Mouse (Mus musculus) hindbrain, postnatal 0 days (tissue): ENCODE results near the gene Perm1. TPM values are rescaled to one million over a fixed set of nuclear protein-coding genes. Genes with fewer than 3 reads are reported as not detected.

ENCODE experiments used
- ATAC-seq: fragments of 200-750 bp; cut with Nextera tagmentation; 2 replicates; pipeline ENCODE4 v1.8.0; 2017; ENCODE audit warnings: mild to moderate bottlenecking, moderate TSS enrichment, moderate library complexity
- DNase-seq: peaks from one replicate; pipeline ENCODE4 v3.0.0-alpha.2; 2015; ENCODE audit warnings: low spot score
- H3K27ac ChIP-seq: fragments of 300-500 bp; sonication (generic); 2 replicates; pipeline ENCODE4 v1.5.1; 2014; ENCODE audit warnings: mild to moderate bottlenecking
- H3K27me3 ChIP-seq: fragments of 300-500 bp; sonication (generic); 2 replicates; pipeline ENCODE4 v1.6.1; 2014; ENCODE audit warnings: low read length, mixed read lengths; ENCODE audit not compliant: insufficient read depth
- H3K36me3 ChIP-seq: fragments of 300-500 bp; sonication (generic); 2 replicates; pipeline ENCODE4 v1.6.1; 2014; ENCODE audit warnings: low read length, mixed read lengths; ENCODE audit not compliant: insufficient read depth
- H3K4me1 ChIP-seq: fragments of 300-500 bp; sonication (generic); 2 replicates; pipeline ENCODE4 v1.6.1; 2014; ENCODE audit warnings: antibody characterized with exemption, low read length, mixed read lengths; ENCODE audit not compliant: insufficient read depth
- H3K4me2 ChIP-seq: fragments of 300-500 bp; sonication (generic); 2 replicates; pipeline ENCODE4 v1.6.1; 2014; ENCODE audit warnings: low read depth, mild to moderate bottlenecking, low read length, moderate library complexity, mixed read lengths
- H3K4me3 ChIP-seq: fragments of 300-500 bp; sonication (generic); 2 replicates; pipeline ENCODE4 v1.5.1; 2014; ENCODE audit warnings: low read length
- H3K9ac ChIP-seq: fragments of 300-500 bp; sonication (generic); replicated peaks from 2 replicates; pipeline ENCODE4 v1.6.1; 2014; ENCODE audit warnings: mild to moderate bottlenecking, low read length, moderate library complexity, mixed read lengths
- H3K9me3 ChIP-seq: fragments of 300-500 bp; sonication (generic); 2 replicates; pipeline ENCODE4 v1.6.1; 2016; ENCODE audit warnings: low read length, mixed read lengths
- CTCF ChIP-seq: IDR thresholded peaks from 2 replicates; pipeline ENCODE4 v1.5.1; 2016; ENCODE audit warnings: antibody characterized with exemption, control low read depth, low read depth
- WGBS: fragments of 180-500 bp; shearing (Covaris S2); extraction: QIAGEN DNeasy Blood & Tissue Kit; methylation state at CpG from one replicate; pipeline ENCODE4 v1.1.7; 2014; 5-methylcytosine and 5-hydroxymethylcytosine counted together
- polyA plus RNA-seq: library from polyadenylated mRNA; unstranded; fragments of >200 nt; fragmentation: Nextera tagmentation; extraction: Ambion mirVana; gene quantifications from 2 replicates; pipeline ENCODE4 v1.2.1, GENCODE M21; 2015
- total RNA-seq: library from RNA; depleted of rRNA; stranded (reverse); fragments of >200 nt; gene quantifications from 2 replicates; pipeline ENCODE4 v1.2.3, GENCODE M21; 2014

Gene Perm1
- total and polyA plus RNA-seq, 2 experiments from 2014 or later, result 1.2 to 1.6 TPM

- Histone ChIP-seq H3K27ac (peak overlapping the region; percentile 88), H3K4me1 (peaks cover 20% of the 10 kb centered on the region), H3K36me3 (no peaks in the 10 kb centered on the region), H3K27me3 (no peaks in the 10 kb centered on the region), H3K9ac (peak overlapping the region; percentile 85), H3K4me3 (peak overlapping the region; percentile 86), H3K9me3 (no peaks in the 10 kb centered on the region), H3K4me2 (peak overlapping the region; percentile 97)
- 0% methylated on average over 15 of the region's 26 CpGs for WGBS
- ATAC-seq (peak; percentile 95), DNase-seq (peak; percentile 94)
- TF ChIP-seq CTCF, result peak; percentile 39; the same call in 1 of the 2 replicates
Measured at GRCm38 (mm10) chr4:156197829-156198205, 17.9 kb upstream of the Perm1 start.

- Histone ChIP-seq H3K4me1 (peaks cover 3% of the 10 kb centered on the region), H3K9ac (no peak within 1 kb of the TSS), H3K4me2 (0 out of 2 replicates have a peak within 1 kb of the TSS, but pooled peaks have one; percentile 13), H3K27ac (no peak within 1 kb of the TSS), H3K27me3 (no peaks in the 10 kb centered on the region), H3K4me3 (no peak within 1 kb of the TSS), H3K36me3 (no peaks in the 10 kb centered on the region), H3K9me3 (no peaks in the 10 kb centered on the region)
- 64% methylated on average over 10 of the region's 10 CpGs for WGBS
- ATAC-seq (no peak), DNase-seq (no peak)
- TF ChIP-seq CTCF, result no peak
Measured at GRCm38 (mm10) chr4:156200623-156201475, 14.8 kb upstream of the Perm1 start, which contains the start of gene Isg15. TSS of gene Isg15 (minus strand) at chr4:156200818.

- peak overlapping the region; percentile 78; the same call in 1 of the 2 replicates for H3K9ac ChIP-seq
- H3K9me3 ChIP-seq, result no peaks in the 10 kb centered on the region
- no peaks in the 10 kb centered on the region for H3K36me3 ChIP-seq
- ATAC-seq, result no peak
- peak overlapping the region; percentile 94 for H3K4me2 ChIP-seq
- 35% methylated on average over 12 of the region's 12 CpGs for WGBS
- peak overlapping the region; percentile 77 for H3K27ac ChIP-seq
- DNase-seq, result no peak
- H3K4me1 ChIP-seq, result no peaks in the 10 kb centered on the region
- H3K27me3 ChIP-seq, result no peaks in the 10 kb centered on the region
- peak overlapping the region; percentile 59 for H3K4me3 ChIP-seq
- TF ChIP-seq CTCF, result no peak
Measured at GRCm38 (mm10) chr4:156202462-156202893, 13.2 kb upstream of the Perm1 start.

GRCm38 (mm10) chr4:156203001-156203412 is 12.7 kb upstream of the Perm1 start, which contains the start of gene AW011738:
TSS of gene AW011738 (plus strand) at chr4:156203304.
- Histone ChIP-seq H3K4me1 (no peaks in the 10 kb centered on the region), H3K4me3 (peak within 1 kb of the TSS; percentile 59), H3K36me3 (no peaks in the 10 kb centered on the region), H3K9me3 (no peaks in the 10 kb centered on the region), H3K9ac (peak within 1 kb of the TSS; percentile 78), H3K4me2 (peak within 1 kb of the TSS; percentile 94), H3K27ac (peak within 1 kb of the TSS; percentile 82), H3K27me3 (no peaks in the 10 kb centered on the region)
- under 1% methylated on average over 33 of the region's 39 CpGs for WGBS
- ATAC-seq (peak; percentile 86), DNase-seq (peak; percentile 84)
- TF ChIP-seq CTCF, result no peak

- H3K9ac ChIP-seq, result peak overlapping the region; percentile 78
- peak overlapping the region; percentile 82 for H3K27ac ChIP-seq
- peak overlapping the region; percentile 94 for H3K4me2 ChIP-seq
- peak overlapping the region; percentile 59 for H3K4me3 ChIP-seq
- TF ChIP-seq CTCF, result no peak
- WGBS, result under 1% methylated on average over 48 of the region's 49 CpGs
- no peaks in the 10 kb centered on the region for H3K27me3 ChIP-seq
- H3K9me3 ChIP-seq, result no peaks in the 10 kb centered on the region
- no peaks in the 10 kb centered on the region for H3K36me3 ChIP-seq
- ATAC-seq (peak; percentile 61), DNase-seq (peak; percentile 51)
- no peaks in the 10 kb centered on the region for H3K4me1 ChIP-seq
Measured at GRCm38 (mm10) chr4:156203413-156204131, 12.1 kb upstream of the Perm1 start.

- no peak overlapping the region for H3K4me3 ChIP-seq
- H3K27me3 ChIP-seq, result no peaks in the 10 kb centered on the region
- no peak overlapping the region for H3K9ac ChIP-seq
- H3K4me1 ChIP-seq, result no peaks in the 10 kb centered on the region
- DNase-seq, result no peak
- no peak for TF ChIP-seq CTCF
- 90% methylated on average over 4 of the region's 4 CpGs for WGBS
- no peaks in the 10 kb centered on the region for H3K36me3 ChIP-seq
- H3K4me2 ChIP-seq, result no peak overlapping the region
- H3K27ac ChIP-seq, result no peak overlapping the region
- no peak for ATAC-seq
- no peaks in the 10 kb centered on the region for H3K9me3 ChIP-seq
Measured at GRCm38 (mm10) chr4:156208872-156209271, 6.8 kb upstream of the Perm1 start.
